Mouse (Mus musculus) 3T3-L1 (cell line): Measurements from ENCODE around the gene Cd247.

Experiments used
- DNase-seq: peaks from one replicate; pipeline ENCODE4 v3.0.0-alpha.2; 2015; ENCODE audit warnings: low read depth, low spot score

Cd247 gene

DNA sequence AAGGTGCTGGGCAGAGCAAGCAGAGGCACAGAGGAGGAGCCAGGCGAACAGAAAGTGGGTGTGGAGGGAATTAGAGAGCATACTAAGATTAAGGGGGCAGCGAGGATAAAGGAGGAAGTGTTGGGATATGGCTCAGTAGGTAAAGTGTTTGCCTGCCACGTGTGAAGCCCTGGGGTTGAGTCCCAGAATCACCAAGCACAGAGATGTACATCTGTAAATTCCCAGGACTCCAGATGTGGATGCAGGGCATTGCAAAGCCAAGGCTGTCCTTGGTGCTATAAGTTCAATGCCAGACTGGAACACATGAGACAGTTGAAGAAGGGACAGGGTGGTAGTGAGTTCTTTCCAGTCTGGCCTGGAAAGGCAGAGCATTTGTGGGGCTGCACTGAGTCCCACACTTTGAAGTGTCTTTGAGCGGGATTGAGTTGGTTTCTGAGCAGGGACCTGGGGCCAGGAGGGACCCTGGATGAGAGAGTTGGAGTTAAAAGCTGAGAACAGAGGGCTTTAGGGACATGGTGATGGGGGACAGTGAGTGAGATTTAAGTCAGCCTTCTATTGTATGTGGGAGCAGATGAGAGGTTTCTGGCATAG lies 64.7 kb downstream of the Cd247 start:
- DNase-seq, result no peak

DNA sequence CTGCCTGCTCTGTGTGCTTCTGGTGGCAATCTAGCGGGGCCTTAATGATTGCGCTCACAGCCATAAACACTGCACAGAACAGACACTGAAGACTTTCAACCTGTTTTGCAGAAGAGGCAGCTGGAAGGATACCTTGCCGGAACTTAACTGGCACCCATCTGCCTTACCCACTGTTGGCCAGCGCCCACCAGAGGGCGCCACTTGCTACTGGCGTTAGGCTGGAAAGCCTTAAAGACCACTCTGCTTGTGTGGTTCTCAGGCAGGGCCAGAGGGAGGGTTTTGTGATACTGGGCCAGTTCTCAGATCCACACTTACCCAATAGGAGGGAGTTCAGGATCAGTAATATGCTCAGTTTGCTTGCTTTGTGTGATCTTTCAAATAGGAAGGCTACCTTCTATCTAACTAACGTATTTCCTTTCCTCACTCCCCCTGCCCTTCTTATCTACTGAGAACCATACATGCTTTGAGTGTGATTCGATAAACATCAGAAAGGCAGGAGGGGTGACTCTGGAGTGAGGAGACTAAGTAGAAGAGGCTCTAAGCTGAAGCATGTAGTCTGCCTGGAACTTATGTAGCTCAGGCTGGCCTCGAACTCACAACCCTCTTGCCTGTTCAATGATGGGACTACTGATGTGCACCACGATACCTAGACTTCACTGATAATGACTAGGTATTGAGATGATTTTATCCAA lies 65.4 kb downstream of the Cd247 start:
- peak; percentile 69 for DNase-seq

DNA sequence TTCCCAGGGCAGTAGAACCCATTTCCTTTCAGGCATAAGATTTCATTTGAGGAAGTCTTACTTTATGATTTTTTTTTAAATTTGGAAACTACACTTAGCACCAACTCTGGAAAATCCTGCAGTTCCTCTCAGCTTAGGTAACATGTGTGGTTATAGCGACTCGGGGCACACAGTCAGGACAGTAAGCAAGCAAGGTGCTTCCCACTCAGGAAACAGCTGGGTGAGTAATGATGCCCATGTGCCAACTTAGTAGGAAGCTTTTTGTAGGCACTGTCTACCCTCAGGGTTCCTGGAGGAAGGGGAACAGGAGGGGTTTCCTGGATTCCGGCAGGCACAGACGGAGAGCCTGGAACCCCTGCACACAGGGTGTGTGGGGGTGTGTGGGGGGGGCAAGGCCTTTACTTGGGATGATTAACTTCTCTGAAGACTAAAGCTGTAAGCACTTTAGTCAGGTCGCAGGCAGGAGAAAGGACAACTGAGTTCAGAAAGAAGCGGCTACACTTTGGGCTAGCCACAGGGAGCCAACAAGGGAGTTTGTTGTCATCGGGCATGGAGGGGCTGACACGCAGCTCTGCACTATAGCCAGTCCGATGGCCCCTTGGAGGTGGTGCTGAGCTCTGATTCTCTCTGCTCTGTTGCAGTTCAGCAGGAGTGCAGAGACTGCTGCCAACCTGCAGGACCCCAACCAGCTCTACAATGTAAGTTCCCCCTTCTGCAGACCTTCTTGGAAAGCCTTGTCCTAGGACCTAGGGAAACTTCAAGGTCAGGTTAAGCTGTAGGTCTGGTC lies 67.5 kb downstream of the Cd247 start:
- no peak for DNase-seq

DNA sequence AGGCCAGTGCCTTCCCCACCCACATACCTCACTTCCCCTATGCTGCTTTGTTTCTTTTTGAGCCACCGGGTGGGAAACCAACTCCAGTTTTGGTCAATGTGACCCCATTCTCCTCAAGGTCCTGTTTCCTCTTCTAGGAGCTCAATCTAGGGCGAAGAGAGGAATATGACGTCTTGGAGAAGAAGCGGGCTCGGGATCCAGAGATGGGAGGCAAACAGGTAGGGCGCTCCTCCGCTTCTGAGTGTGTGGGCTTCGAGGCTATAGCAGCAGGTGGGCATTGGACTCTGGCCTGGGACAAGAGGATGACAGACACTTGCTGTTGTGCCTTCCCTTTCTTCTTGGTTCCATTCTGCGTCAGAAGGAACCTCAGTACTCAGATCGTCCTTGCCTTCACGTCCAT lies 68.8 kb downstream of the Cd247 start:
- no peak for DNase-seq

DNA sequence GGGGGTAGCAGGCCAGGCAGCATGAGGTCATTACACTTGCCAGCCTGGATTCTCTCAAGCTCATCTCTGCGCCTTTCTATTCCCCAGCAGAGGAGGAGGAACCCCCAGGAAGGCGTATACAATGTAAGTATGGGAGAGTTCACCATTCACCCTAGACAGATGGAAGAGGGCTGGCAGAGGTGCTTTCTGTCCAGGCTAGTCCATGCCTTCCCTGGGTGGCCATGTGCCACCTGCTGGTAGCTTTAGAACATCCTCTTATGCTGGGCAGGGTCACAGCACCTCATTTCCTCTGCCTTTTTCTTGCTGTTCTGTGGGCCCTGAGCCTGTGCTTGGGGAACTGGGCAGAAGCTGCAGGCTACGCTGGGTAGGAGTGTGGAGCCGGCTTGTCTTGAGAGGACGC lies 69.9 kb downstream of the Cd247 start:
- DNase-seq, result peak; percentile 37

DNA sequence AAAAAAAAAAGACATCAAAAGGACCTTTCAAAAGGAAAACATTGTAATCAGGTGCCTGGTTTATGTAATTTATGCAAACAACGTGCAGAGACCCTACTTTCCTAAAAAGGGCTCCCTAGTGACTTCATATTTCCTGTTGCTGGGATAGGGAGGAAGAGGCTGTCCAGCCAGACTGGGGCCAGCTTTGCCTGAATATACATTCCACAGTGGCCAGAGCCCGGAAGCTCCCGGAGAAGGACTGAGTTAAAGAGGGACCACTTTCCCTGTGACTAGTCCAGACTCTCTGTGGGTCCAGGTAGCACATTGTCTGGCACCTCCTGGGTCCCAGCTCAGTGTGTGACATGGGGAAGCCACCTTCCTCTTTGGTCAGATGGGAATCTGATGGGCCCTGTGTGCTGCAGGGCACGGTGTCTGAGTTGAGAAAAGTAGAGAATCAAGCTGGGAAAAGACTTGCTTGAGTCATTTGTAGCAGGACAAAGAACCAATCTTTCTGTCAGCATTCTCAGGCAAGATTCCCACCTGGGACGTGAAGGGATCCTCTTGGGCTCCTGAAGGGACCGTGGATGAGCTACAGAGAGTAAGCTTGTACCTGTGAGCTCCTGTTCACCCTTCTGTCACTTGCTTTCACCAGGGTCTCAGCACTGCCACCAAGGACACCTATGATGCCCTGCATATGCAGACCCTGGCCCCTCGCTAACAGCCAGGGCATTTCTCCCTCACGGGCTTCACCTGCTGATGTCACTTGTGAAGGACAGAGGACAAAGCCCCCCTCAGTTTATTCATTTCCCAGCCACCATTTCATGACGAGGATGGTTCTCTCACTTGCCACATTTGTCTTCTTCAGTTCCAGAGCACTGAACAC lies 72.1 kb downstream of the Cd247 start:
- no peak for DNase-seq

DNA sequence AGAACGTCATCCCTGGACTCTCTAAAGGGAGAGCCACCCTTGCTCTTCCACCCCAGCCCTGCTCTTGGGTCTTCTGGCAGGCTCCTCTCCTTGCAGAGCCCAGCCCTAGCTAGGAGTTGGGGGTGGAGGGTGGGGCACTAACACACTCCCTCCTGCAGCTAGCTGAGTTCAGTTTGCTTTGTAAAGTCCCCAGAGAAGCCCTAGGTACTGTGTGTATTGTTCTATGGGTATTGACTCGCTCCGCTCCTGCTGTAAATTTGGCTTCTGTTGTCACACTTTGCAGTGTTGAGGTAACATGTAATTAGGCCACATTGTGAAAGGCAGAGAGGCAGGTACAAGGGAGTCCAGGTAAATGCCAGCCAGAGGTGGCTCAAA lies 72.7 kb downstream of the Cd247 start:
- no peak for DNase-seq

DNA sequence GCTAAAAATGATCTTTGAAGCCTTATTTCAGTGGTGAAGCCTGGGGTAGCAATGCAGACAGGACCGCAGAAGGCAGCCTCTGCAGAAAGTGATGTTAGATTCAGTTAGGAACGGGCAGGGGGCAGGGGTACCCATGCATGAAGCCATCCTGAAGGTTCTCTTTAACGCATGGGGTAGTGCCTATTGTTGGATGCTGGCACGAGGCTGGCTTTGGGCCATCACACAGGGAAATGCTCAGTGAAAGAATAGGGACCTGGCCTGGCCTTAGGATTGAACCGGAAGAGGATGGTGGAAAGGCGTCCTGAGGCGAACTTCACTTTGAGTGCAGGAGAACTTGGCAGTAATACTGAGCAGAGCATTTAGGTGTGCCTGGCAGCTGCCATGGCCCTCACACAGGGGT lies 73.6 kb downstream of the Cd247 start:
- DNase-seq, result no peak

DNA sequence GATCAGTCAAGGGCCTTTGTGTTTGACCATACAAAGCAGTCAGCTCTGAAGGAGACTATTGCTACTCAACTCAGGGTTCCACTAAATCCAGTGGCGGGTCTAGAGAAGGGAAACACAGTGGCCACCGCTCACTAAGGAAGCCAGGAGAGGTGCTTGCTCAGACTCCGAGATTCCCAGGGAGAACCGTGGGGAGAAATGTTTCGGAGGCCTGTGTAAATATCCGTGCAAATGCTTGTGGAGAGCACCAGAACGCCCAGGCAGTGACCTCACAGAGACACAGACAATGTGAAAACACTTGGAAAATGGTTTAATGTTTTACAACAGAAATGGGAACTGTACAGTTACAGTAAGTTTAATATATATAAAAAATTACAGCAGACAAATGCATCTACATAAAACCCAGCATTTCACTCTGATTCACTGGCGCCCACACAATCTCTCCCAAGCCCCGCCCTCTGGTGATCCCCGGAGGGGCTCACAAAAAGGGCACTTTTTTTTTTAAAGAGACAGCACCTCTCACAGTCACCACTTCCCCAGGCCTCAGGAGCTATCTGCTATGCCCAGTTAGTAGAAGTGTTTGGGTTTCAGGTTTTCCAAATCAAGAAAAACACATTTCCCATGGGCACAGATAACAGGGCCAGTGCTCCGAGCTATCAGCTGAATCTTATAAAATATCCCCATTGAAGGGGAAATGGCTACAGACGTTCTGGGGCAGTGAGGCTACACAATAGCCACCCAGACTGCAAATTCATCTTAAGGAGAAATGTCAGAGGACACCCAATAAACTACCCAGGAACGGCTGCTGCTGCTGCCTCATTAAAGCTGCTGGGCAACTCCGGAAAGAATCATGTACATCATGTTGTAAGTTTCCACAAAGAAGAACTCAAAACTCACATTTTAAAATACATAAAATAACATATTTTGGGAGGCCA lies 76.6 kb downstream of the Cd247 start:
- peak; percentile 22 for DNase-seq

DNA sequence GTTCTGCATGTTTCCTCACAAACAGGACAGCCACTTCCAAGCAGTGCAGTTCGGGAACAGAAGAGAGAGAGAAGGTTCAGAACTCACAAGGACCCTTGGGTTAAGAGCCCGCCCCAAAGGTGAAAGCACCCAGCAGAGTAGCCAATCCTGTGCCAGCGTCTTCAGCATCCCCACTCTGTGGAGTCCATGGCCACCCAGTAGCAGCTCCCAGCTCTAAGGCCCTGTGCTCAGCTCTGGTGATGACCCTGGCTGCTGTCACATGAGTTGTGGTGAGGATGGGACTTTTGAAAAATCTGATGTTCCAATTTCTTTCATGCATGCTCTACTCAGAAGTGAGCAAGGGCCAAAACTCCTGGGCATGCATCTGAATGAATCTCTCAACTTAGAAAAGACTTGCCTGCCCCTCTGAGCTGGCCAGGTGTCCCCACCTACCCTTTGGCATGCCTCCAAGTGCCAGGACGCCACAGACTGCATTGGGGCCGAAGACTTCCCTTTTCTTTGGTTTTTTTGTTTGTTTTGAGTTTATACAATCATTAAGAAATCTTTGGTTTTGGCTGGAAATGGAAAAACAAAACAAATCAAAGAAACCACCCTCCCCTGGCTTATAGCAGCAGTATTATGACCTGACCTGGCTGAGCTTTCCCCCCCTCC lies 78.3 kb downstream of the Cd247 start:
- DNase-seq, result no peak

DNA sequence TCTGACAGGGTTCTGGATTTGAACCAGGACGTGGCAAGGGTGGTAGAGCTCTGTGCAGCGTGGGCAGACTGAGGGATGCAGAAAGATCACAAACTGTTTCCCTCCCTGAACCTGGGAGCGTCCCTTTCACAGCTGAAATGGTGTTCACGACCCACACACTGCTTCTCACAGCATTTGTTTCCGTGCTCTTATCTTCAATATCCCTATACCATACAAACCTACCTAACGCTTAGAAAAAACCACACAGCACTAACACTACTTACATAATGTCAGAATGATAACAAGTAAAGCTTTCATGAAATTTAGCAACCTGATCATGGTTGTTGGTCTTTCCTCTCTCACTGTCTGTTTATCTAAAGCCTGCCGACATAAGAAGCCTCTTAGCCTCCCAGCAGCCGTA lies 80.2 kb downstream of the Cd247 start:
- no peak for DNase-seq

DNA sequence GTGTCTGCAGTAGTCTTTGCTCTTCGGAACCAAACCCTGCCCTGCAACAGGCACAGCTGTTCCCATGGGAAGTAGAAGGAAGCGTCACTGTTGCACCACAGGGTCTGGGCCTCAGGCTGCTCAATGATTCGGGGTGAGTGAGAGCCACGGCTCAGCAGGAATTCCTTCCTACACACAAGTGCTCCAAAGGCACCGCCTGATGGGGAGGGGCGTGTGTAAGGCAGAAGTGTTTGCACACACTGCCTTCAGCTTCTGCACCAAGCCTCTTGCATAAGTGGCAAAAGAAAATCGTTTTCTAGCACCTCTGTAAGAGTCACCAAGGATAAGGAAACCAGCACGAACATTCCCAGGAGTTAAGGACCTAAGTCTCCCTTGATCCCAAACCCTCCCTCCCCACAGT lies 86.2 kb downstream of the Cd247 start:
- DNase-seq, result no peak

DNA sequence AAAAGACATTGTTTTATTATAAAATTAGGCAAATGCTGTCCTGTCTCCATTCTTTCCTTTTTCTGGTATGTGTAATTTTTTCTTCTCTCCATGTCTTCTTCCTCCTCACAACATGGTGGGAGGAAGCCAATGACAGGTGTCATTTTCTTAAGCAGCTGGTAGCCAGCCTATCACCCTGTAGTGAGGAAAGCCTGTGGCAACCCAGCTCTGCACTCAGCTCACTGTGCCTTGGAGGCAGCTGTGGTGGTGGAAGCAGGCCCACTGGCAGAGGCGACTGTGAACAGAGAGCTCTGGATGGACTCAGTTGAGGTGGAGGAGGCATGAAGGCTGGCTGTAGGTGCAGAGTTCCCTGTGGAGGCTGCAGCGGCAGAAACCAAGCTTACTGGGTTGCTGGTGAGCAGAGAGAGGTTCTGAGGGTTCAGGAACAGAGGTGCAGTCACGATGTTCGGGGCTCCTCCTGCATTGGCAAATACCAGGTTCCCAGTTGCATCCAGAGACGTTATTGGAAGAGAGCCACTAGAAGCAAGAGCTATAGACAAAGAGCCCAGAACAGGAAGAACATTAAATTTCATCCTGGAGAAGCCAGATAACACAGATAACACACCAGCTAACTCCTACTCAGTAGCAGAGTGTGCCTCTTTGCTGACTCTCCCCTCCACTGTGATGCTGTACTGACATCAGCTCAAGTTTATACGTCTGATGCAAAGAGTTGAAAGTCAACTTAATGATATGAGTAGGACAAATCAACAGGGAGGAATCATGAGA lies 87.2 kb downstream of the Cd247 start:
- no peak for DNase-seq

DNA sequence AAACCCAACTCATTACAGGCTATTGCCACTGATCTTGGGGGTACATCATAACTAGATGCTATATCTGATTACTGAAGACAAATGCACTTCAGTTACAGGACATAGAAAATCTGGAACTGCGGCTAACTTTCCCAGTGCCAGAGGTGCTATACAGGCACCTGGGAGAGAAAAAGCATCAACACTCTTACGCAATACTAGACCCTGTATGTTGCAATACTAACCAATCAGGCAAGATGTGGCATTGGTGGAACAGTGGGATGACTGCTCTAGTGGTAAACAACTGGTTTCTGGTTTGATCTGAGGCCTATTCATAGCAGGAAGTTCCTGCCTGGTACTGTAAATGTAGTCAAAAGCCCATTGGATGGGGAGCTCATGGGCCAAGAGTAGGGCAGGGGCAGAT lies 90.3 kb downstream of the Cd247 start:
- DNase-seq, result no peak

DNA sequence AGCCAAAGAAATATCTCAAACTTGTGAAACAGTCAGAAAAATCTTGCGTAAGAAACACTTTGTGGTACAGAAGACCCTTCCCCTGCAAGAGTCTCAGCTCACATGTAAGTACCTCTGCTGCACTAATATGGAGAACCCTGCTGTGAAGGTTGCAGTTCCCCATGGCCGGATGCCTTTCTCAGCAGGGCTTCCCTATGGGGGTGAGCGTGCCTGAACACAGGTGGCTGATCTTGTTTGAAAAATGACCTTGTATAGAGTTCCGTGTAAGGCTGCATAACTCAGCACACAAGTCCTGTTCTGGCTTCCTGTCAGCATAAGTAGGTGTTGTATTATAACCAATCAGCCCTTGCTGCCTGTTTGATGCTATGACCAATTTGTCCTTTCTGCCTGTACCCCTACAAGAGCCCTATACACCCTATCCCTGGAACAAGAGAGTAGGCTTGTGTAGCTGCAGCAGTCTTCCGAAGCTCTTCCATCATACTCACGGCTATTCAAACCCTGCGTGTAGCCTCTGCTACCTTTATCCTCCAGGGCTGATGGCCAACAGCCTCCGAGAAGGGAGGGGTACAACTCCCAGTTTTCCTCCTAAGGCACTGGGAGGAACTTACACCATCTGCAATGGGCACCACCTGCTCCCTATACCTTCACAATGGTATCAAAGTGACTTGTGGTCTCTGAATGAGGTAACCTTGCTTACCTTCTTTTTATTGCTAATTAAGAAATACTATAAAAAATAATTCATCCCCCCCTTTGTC lies 93.8 kb downstream of the Cd247 start:
- no peak for DNase-seq

DNA sequence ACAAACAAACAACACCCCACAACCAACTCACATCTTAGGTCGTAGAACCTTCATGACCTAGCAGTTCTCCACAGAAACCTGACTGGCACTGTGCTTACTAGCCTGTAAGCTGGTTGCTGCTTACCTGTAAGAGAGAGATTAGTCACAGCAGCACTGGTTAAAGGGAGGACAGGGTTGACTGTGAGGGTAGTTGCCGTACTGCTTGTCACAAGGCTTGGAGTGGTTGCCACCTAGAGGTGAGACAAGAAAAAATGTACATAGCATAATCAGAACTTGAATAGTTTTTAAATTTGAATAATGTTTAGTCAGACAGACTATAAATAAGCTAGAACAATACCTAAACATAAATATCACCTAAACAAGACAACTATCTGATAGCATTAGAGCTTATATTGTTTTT lies 103.2 kb downstream of the Cd247 start:
- peak; percentile 6 for DNase-seq

DNA sequence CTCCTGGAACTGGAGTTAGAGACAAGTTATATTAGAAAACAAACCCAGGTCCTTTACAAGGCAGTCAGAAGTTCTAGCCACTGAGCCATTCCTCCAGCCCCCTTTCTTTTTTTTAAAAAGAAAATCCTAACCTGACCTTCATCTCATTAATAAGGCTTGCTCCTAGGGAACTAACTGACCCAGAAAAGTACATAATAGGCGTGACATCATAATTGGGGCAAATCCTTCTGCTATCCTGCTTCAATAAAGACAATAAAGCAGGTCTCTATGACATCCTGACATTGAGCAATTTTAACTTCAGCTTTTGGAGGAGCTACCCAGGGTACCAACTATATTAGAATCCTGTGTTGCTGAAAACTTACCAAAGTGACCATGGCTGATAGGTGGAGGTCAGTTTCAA lies 115.1 kb downstream of the Cd247 start:
- no peak for DNase-seq

DNA sequence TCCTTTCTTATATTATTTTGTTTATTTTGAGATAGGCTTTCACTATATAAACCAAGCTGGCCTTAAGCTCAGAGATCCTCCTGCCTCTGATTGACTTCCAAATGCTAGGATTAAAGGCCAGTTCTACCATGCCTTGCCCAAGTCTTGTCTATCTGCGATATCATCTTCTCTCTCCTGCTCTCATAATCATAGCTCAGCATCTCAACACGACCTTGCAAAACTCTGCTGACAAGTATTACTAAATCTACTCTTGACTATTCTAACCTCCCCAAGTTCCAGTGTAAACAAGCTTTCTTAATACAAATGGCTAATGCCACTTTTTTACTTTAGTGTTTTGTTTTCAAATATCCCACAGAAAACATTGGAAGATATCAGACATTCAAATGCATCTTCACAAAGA lies 119.7 kb downstream of the Cd247 start:
- DNase-seq, result no peak

DNA sequence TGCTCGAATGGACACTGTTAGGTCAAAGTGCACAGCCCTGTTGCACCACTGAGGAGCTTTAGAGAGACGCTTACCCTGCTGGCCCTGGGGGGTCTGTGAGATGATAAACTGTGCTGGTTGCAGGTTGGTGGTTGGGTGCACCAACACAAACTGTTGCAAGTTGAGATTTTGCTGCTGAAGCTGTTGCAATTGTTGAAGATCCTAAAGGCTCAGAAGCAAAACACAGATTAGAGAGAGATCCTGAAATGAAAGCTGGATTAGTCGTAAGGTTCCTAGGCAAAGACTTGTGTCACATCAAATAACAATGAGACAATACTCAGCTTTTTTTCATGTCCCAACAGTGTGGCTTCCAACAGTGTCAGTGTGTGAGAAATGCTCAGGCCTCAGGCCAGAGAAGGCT lies 120.3 kb downstream of the Cd247 start:
- no peak for DNase-seq
